Mouse (Mus musculus) liver, adult (tissue): Measurements from ENCODE around the gene Zfp711.

Source experiments
- GATA4 ChIP-seq: IDR thresholded peaks from 2 replicates; pipeline ENCODE4 v1.6.1; 2014; ENCODE audit warnings: mild to moderate bottlenecking, low read length; ENCODE audit not compliant: insufficient replicate concordance

The Zfp711 gene

GRCm38 (mm10) chrX:112600511-112601305 lies at the start of gene Zfp711:
Gene Zfp711, plus strand, starts transcription at chrX:112600526.
- TF ChIP-seq GATA4 = no peak

- no peak for TF ChIP-seq GATA4
Observed at GRCm38 (mm10) chrX:112567716-112568115, 32.6 kb upstream of the Zfp711 start.

- no peak for TF ChIP-seq GATA4
Observed at GRCm38 (mm10) chrX:112601306-112602120, 1.2 kb downstream of the Zfp711 start.

GRCm38 (mm10) chrX:112675525-112675924 lies 75.2 kb downstream of the Zfp711 start:
- no peak for TF ChIP-seq GATA4

GRCm38 (mm10) chrX:112680605-112681004 lies 80.3 kb downstream of the Zfp711 start:
- TF ChIP-seq GATA4 = no peak
